Mouse (Mus musculus) heart, postnatal 4 days (tissue): ENCODE data around the gene Bptf. TPM values are rescaled to one million over a fixed set of nuclear protein-coding genes. Genes with fewer than 3 reads are reported as not detected.

Experiments used
- total RNA-seq, 2 experiments: library from RNA; stranded (reverse); gene quantifications; 2 replicates each; pipeline ENCODE4 v1.2.3; 2021

The Bptf gene
- total RNA-seq, 2 experiments from 2014 or later, result 42.0 to 44.8 TPM

Other genes with a start within 250 kb of the Bptf start
- 10 to 100 TPM; 45.9 to 46.7 TPM for gene Smurf2, start 211.4 kb downstream of the Bptf start, total RNA-seq
- 100 to 1,000 TPM; 179 to 190 TPM for gene Kpna2, start 132.6 kb downstream of the Bptf start, total RNA-seq
- gene 1810010H24Rik, start 106.4 kb downstream of the Bptf start, total RNA-seq, result 1 to 10 TPM; 3.7 to 4.0 TPM
- 10 to 100 TPM; 28.5 to 30.8 TPM for gene Nol11, start 57.3 kb upstream of the Bptf start, total RNA-seq